Mouse (Mus musculus): ENCODE data around the gene Vmn1r76.

Vmn1r76 gene

GRCm38 (mm10) chr7:11938113-11938512 lies at the start of gene Vmn1r76:
Gene Vmn1r76, minus strand, starts transcription at chr7:11938213.
- DNase-seq (ENCODE audit: low spot score in 2 of 2): no peak

DNA sequence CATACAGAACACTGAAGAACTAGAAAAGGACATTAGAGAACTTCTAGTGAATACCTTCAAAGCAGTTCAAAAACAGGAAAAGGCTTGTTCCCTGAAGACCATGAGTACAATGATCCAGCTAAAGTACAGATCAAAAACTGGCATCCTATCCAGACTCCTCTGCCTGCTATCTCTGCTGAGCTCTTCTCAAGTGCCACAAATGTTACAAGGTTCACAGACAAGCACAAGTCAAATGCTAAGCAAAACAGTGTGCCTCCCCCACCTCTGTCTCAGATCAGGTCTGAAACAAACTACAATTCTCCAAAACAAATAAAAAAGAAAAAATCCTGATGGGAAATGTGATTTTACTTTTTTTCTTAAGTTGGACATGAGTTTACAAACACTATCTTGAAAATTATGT lies 34.6 kb upstream of the Vmn1r76 start:
- no peak for DNase-seq (ENCODE audit: low spot score in 2 of 2)

GRCm38 (mm10) chr7:11947991-11948390 lies 10.0 kb upstream of the Vmn1r76 start:
- DNase-seq (ENCODE audit: low spot score in 2 of 2): no peak

GRCm38 (mm10) chr7:11874330-11874729 lies 63.7 kb downstream of the Vmn1r76 start, which contains the start of gene Vmn1r75:
Gene Vmn1r75, plus strand, starts transcription at chr7:11874630.
- DNase-seq (ENCODE audit: low spot score in 2 of 2): no peak
